Mouse (Mus musculus) neural tube, embryonic 12.5 days (tissue): ENCODE data around the gene Snrnp48. TPM values are rescaled to one million over a fixed set of nuclear protein-coding genes. Genes with fewer than 3 reads are reported as not detected.

ENCODE experiments used
- polyA plus RNA-seq: library from polyadenylated mRNA; unstranded; fragments of >200 nt; fragmentation: Nextera tagmentation; extraction: Ambion mirVana; gene quantifications from 2 replicates; pipeline ENCODE4 v1.2.1, GENCODE M21; 2016

Snrnp48 gene
- polyA plus RNA-seq, 1 experiment from 2014 or later = 37.4 TPM

Other genes starting within 250 kb of the Snrnp48 start
- 79.3 and 91.3 TPM in 2 replicates for gene Ssr1, start 210.7 kb upstream of the Snrnp48 start, polyA plus RNA-seq
- gene Riok1, start 167.9 kb upstream of the Snrnp48 start, polyA plus RNA-seq = 60.7 and 62.8 TPM in 2 replicates
- gene Cage1, start 167.9 kb upstream of the Snrnp48 start, polyA plus RNA-seq = 1.4 and 1.7 TPM in 2 replicates
- 0.61 and 0.68 TPM in 2 replicates for gene Dsp, start 53.6 kb upstream of the Snrnp48 start, polyA plus RNA-seq
- gene Bmp6, start 140.2 kb downstream of the Snrnp48 start, polyA plus RNA-seq = 2.1 and 2.6 TPM in 2 replicates